Mouse (Mus musculus) liver, postnatal 0 days (tissue): ENCODE measurements around the gene Ints4. TPM values are rescaled to one million over a fixed set of nuclear protein-coding genes. Genes with fewer than 3 reads are reported as not detected.

ENCODE experiments used
- ATAC-seq: fragments of 200-750 bp; cut with Nextera tagmentation; 2 replicates; pipeline ENCODE4 v1.8.0; 2017; ENCODE audit warnings: mild to moderate bottlenecking, moderate library complexity
- DNase-seq: peaks from one replicate; pipeline ENCODE4 v3.0.0-alpha.2; 2016
- H3K27ac ChIP-seq: fragments of 300-500 bp; sonication (generic); 2 replicates; pipeline ENCODE4 v1.5.1; 2014; ENCODE audit warnings: antibody characterized with exemption, moderate library complexity, mild to moderate bottlenecking, low read depth
- H3K27me3 ChIP-seq: fragments of 300-500 bp; sonication (generic); 2 replicates; pipeline ENCODE4 v1.6.1; 2014; ENCODE audit warnings: low read length, control low read depth, mixed read lengths; ENCODE audit not compliant: insufficient read depth
- H3K36me3 ChIP-seq: fragments of 300-500 bp; sonication (generic); replicated peaks from 2 replicates; pipeline ENCODE4 v1.6.1; 2014; ENCODE audit warnings: mild to moderate bottlenecking, control low read depth, low read length, moderate library complexity, mixed read lengths; ENCODE audit not compliant: insufficient read depth
- H3K4me1 ChIP-seq: fragments of 300-500 bp; sonication (generic); 2 replicates; pipeline ENCODE4 v1.6.1; 2014; ENCODE audit warnings: antibody characterized with exemption, mild to moderate bottlenecking, control low read depth; ENCODE audit not compliant: insufficient read depth
- H3K4me2 ChIP-seq: fragments of 300-500 bp; sonication (generic); 2 replicates; pipeline ENCODE4 v1.6.1; 2014; ENCODE audit warnings: low read depth, mild to moderate bottlenecking, low read length, moderate library complexity, mixed read lengths
- H3K4me3 ChIP-seq: fragments of 300-500 bp; sonication (generic); 2 replicates; pipeline ENCODE4 v1.5.1; 2014; ENCODE audit warnings: low read depth, low read length
- H3K9ac ChIP-seq: fragments of 300-500 bp; sonication (generic); replicated peaks from 2 replicates; pipeline ENCODE4 v1.6.1; 2014; ENCODE audit warnings: mild to moderate bottlenecking, moderate library complexity
- H3K9me3 ChIP-seq: fragments of 300-500 bp; sonication (generic); 2 replicates; pipeline ENCODE4 v1.6.1; 2016; ENCODE audit warnings: mild to moderate bottlenecking, control low read depth, low read length, mixed read lengths
- CTCF ChIP-seq: sonication (generic); IDR thresholded peaks from 2 replicates; pipeline ENCODE4 v1.5.1; 2016; ENCODE audit warnings: antibody characterized with exemption, low read depth
- EP300 ChIP-seq: IDR thresholded peaks from 2 replicates; pipeline ENCODE4 v1.6.1; 2016; ENCODE audit warnings: antibody characterized with exemption, low read depth, mild to moderate bottlenecking
- WGBS: fragments of 180-500 bp; shearing (Covaris S2); extraction: QIAGEN DNeasy Blood & Tissue Kit; methylation state at CpG from one replicate; pipeline ENCODE4 v1.1.7; 2014; ENCODE audit not compliant: insufficient replicate concordance; 5-methylcytosine and 5-hydroxymethylcytosine counted together
- polyA plus RNA-seq: library from polyadenylated mRNA; unstranded; fragments of >200 nt; fragmentation: Nextera tagmentation; extraction: Ambion mirVana; gene quantifications from 2 replicates; pipeline ENCODE4 v1.2.1, GENCODE M21; 2015

Ints4 gene
- polyA plus RNA-seq, 1 experiment from 2014 or later = 10.3 TPM

DNA sequence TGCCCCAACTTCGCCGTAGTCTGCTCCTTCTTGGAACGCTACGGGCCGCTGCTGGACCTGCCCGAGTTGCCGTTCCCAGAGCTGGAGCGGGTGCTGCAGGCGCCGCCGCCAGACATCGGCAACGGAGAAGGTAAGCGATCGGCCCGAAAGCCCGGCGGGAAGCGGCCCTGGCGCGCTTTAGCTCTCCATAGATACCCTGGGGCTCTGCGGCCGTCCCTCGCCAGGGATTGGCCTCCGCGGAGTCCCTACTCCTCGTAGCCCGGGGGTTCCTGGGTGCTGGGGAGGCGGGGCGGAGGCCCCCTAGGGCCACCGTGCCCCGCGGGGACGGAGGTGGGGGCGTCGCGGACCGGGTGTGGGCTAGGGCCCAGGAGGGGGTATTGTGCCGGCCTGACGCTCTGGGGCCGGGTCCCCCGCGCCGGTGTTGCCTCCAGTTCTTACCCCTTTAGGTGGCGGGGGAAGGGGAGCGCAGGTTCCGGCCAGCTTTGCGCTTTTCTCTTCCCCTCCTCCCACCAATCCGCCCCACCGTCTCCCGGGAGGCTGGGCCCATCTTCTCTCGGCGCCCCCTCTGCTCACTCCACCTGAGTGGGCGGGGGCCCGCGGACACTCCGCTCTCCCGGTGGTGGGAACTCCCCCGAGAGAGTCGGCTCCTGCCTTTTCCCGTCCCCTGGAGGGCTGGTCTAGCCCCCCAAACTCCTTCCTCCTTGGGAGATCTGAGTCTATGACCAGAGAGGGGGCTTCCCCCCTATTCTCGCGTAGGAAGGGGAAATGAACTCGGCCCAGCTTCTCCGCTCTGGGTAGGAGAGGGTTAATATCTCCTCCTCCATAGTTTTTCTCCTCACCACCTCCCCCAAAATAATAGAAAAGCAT, 99.5 kb downstream of the Ints4 start:
- WGBS = under 1% methylated on average over 60 of the region's 65 CpGs
- H3K27ac ChIP-seq = peak overlapping the region; percentile 96
- DNase-seq (peak; percentile 62), ATAC-seq (peak; percentile 28)
- peak overlapping the region; percentile 96 for H3K4me2 ChIP-seq
- peak overlapping the region; percentile 94 for H3K4me3 ChIP-seq
- peak overlapping the region; percentile 94 for H3K9ac ChIP-seq
- no peaks in the 10 kb centered on the region for H3K36me3 ChIP-seq
- TF ChIP-seq CTCF = no peak
- no peak for TF ChIP-seq EP300
- H3K27me3 ChIP-seq = no peaks in the 10 kb centered on the region
- no peaks in the 10 kb centered on the region for H3K9me3 ChIP-seq
- peaks cover 17% of the 10 kb centered on the region for H3K4me1 ChIP-seq

GRCm38 (mm10) chr7:97580843-97581214, 100.1 kb downstream of the Ints4 start:
- Histone ChIP-seq H3K4me3 (peak overlapping the region; percentile 94), H3K4me1 (peaks cover 17% of the 10 kb centered on the region), H3K4me2 (peak overlapping the region; percentile 96), H3K27me3 (no peaks in the 10 kb centered on the region), H3K9ac (peak overlapping the region; percentile 94), H3K27ac (peak overlapping the region; percentile 96), H3K9me3 (no peaks in the 10 kb centered on the region), H3K36me3 (no peaks in the 10 kb centered on the region)
- peak; percentile 26 for ATAC-seq
- DNase-seq = peak; percentile 84
- TF ChIP-seq CTCF (peak; percentile 26; the same call in 1 of the 2 replicates), EP300 (no peak)
- WGBS = 0% methylated on average over 11 of the region's 11 CpGs

- no peak overlapping the region for H3K4me3 ChIP-seq
- H3K9me3 ChIP-seq = no peaks in the 10 kb centered on the region
- H3K36me3 ChIP-seq = no peaks in the 10 kb centered on the region
- H3K27me3 ChIP-seq = no peaks in the 10 kb centered on the region
- DNase-seq = no peak
- H3K27ac ChIP-seq = no peak overlapping the region
- no peak for TF ChIP-seq CTCF
- TF ChIP-seq EP300 = no peak
- peaks cover 26% of the 10 kb centered on the region for H3K4me1 ChIP-seq
- no peak overlapping the region for H3K9ac ChIP-seq
- no peak overlapping the region for H3K4me2 ChIP-seq
- ATAC-seq = no peak
- WGBS = 78% methylated on average over 5 of the region's 5 CpGs
Measured at GRCm38 (mm10) chr7:97588506-97588905, 107.8 kb downstream of the Ints4 start.

DNA sequence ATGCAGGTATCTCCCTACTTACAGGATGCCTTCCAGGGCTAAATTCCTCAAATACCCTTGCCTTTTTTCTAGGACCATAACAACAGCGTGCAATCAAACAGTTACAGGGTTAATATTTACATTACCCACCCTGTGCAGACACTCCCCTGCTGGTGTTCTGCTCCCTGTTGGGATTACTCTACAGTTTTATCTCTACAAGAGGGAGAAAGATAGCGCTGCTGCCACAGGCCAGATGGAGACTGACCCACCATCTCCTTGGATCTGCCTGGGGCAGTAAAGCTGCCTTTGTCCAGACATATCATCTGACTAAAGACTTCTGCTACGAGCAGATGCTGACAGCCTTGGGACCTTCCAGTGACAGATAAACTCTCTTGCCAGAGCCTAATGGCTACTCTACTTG, 109.7 kb downstream of the Ints4 start:
- Histone ChIP-seq H3K4me3 (no peak overlapping the region), H3K27me3 (no peaks in the 10 kb centered on the region), H3K36me3 (no peaks in the 10 kb centered on the region), H3K9ac (no peak overlapping the region; the same call in 1 of the 2 replicates), H3K9me3 (no peaks in the 10 kb centered on the region), H3K27ac (no peak overlapping the region), H3K4me1 (peaks cover 23% of the 10 kb centered on the region), H3K4me2 (no peak overlapping the region)
- TF ChIP-seq EP300 = no peak
- TF ChIP-seq CTCF = no peak
- WGBS = 35% methylated on average over 3 of the region's 3 CpGs
- peak; percentile 31; the same call in 1 of the 2 replicates for ATAC-seq
- no peak for DNase-seq

Other genes starting within 250 kb of the Ints4 start
- 0.14 and 0.18 TPM in 2 replicates for gene Usp35, start 148.9 kb upstream of the Ints4 start, polyA plus RNA-seq
- gene Kctd21, start 148.6 kb upstream of the Ints4 start, polyA plus RNA-seq = 1.1 and 1.2 TPM in 2 replicates
- 14.5 and 16.2 TPM in 2 replicates for gene Alg8, start 109.3 kb upstream of the Ints4 start, polyA plus RNA-seq
- 323 and 339 TPM in 2 replicates for gene Ndufc2, start 81.0 kb upstream of the Ints4 start, polyA plus RNA-seq
- 2.0 and 2.1 TPM in 2 replicates for gene Thrsp, start 63.2 kb upstream of the Ints4 start, polyA plus RNA-seq
- gene Kctd14, start 29.6 kb upstream of the Ints4 start, polyA plus RNA-seq = 3.9 and 5.0 TPM in 2 replicates
- gene Aamdc, start 98.5 kb downstream of the Ints4 start, polyA plus RNA-seq = 21.9 and 30.9 TPM in 2 replicates
- gene Rsf1, start 98.9 kb downstream of the Ints4 start, polyA plus RNA-seq = 5.5 TPM in 2 replicates
- 40.2 and 42.0 TPM in 2 replicates for gene Clns1a, start 215.7 kb downstream of the Ints4 start, polyA plus RNA-seq